Mouse (Mus musculus): ENCODE data around the gene Mlph.
A peak's percentile ranks its signal among the peaks of the same experiment; 100 is the strongest.

The Mlph gene

GRCm38 (mm10) chr1:90914948-90915569, at the start of gene Mlph:
TSS of gene Mlph (plus strand) at chr1:90915085.
- DNase-seq (ENCODE audit: low spot score in 2 of 2), result peak in 1 of 2 experiments; percentile 26

GRCm38 (mm10) chr1:90866734-90867133, 48.2 kb upstream of the Mlph start:
- DNase-seq (ENCODE audit: low spot score in 2 of 2), result no peak

- no peak for DNase-seq (ENCODE audit: low spot score in 2 of 2)
These were observed 44.3 kb upstream of the Mlph start for GRCm38 (mm10) chr1:90870581-90870980.

GRCm38 (mm10) chr1:90875371-90875770, 39.5 kb upstream of the Mlph start:
- no peak for DNase-seq (ENCODE audit: low spot score in 2 of 2)

- no peak for DNase-seq (ENCODE audit: low spot score in 2 of 2)
These were observed 38.9 kb upstream of the Mlph start for GRCm38 (mm10) chr1:90875961-90876360.

GRCm38 (mm10) chr1:90876486-90877270, 38.2 kb upstream of the Mlph start:
- no peak for DNase-seq (ENCODE audit: low spot score in 2 of 2)

GRCm38 (mm10) chr1:90885771-90886460, 29.0 kb upstream of the Mlph start:
- no peak for DNase-seq (ENCODE audit: low spot score in 2 of 2)

GRCm38 (mm10) chr1:90894521-90894920, 20.4 kb upstream of the Mlph start:
- DNase-seq (ENCODE audit: low spot score in 2 of 2), result no peak

GRCm38 (mm10) chr1:90895004-90895403, 19.9 kb upstream of the Mlph start:
- DNase-seq (ENCODE audit: low spot score in 2 of 2), result no peak

- DNase-seq (ENCODE audit: low spot score in 2 of 2), result no peak
These were observed 18.6 kb upstream of the Mlph start for GRCm38 (mm10) chr1:90896281-90896680.

GRCm38 (mm10) chr1:90896741-90897361, 18.0 kb upstream of the Mlph start:
- peak; percentile 22 to 25 for DNase-seq (ENCODE audit: low spot score in 2 of 2)

GRCm38 (mm10) chr1:90898012-90898411, 16.9 kb upstream of the Mlph start:
- DNase-seq (ENCODE audit: low spot score in 2 of 2), result no peak

GRCm38 (mm10) chr1:90899816-90900215, 15.1 kb upstream of the Mlph start:
- no peak for DNase-seq (ENCODE audit: low spot score in 2 of 2)

GRCm38 (mm10) chr1:90900406-90900805, 14.5 kb upstream of the Mlph start:
- no peak for DNase-seq (ENCODE audit: low spot score in 2 of 2)

- no peak for DNase-seq (ENCODE audit: low spot score in 2 of 2)
These were observed 13.6 kb upstream of the Mlph start for GRCm38 (mm10) chr1:90901246-90901645.

GRCm38 (mm10) chr1:90901681-90902208, 13.1 kb upstream of the Mlph start:
- DNase-seq (ENCODE audit: low spot score in 2 of 2), result no peak

GRCm38 (mm10) chr1:90902751-90903150, 12.1 kb upstream of the Mlph start:
- DNase-seq (ENCODE audit: low spot score in 2 of 2), result no peak

- no peak for DNase-seq (ENCODE audit: low spot score in 2 of 2)
These were observed 11.5 kb upstream of the Mlph start for GRCm38 (mm10) chr1:90903211-90903945.

- peak; percentile 45 to 70 for DNase-seq (ENCODE audit: low spot score in 2 of 2)
These were observed 10.9 kb upstream of the Mlph start for GRCm38 (mm10) chr1:90903971-90904458.

- no peak for DNase-seq (ENCODE audit: low spot score in 2 of 2)
These were observed 10.0 kb upstream of the Mlph start for GRCm38 (mm10) chr1:90904729-90905404.
